Mouse (Mus musculus) CH12.LX (cell line): ENCODE measurements around the gene Rem1.

Experiments used
- CHD2 ChIP-seq: IDR thresholded peaks from 2 replicates; pipeline ENCODE4 v1.6.1; 2011; ENCODE audit warnings: low read length, improper control_type of control experiment
- CTCF ChIP-seq, 2 experiments: IDR thresholded peaks in 1 of 2; conservative IDR thresholded peaks in 1 of 2; 2 replicates each; pipeline ENCODE4 v1.5.1; 2011 to 2012; ENCODE audit warnings: low read depth in 2 of 2, low read length in 2 of 2, improper control_type of control experiment in 1 of 2, inconsistent platforms in 1 of 2, mild to moderate bottlenecking in 1 of 2, moderate library complexity in 1 of 2
- E2F4 ChIP-seq: IDR thresholded peaks from 2 replicates; pipeline ENCODE4 v1.6.1; 2011; ENCODE audit warnings: low read depth, low read length, improper control_type of control experiment; ENCODE audit not compliant: insufficient replicate concordance
- ELF1 ChIP-seq: IDR thresholded peaks from 2 replicates; pipeline ENCODE4 v1.6.1; 2014; ENCODE audit warnings: low read depth, mild to moderate bottlenecking, inconsistent platforms, low read length, improper control_type of control experiment
- GABPA ChIP-seq: IDR thresholded peaks from 2 replicates; pipeline ENCODE4 v1.6.1; 2012; ENCODE audit warnings: low read depth, low read length, improper control_type of control experiment, inconsistent platforms; ENCODE audit not compliant: insufficient replicate concordance
- HCFC1 ChIP-seq: IDR thresholded peaks from 2 replicates; pipeline ENCODE4 v1.6.1; 2012; ENCODE audit warnings: low read depth, mild to moderate bottlenecking, inconsistent platforms, low read length, improper control_type of control experiment
- MAFK ChIP-seq: IDR thresholded peaks from 2 replicates; pipeline ENCODE4 v1.6.1; 2011; ENCODE audit warnings: low read length, improper control_type of control experiment; ENCODE audit not compliant: insufficient replicate concordance
- MAZ ChIP-seq: IDR thresholded peaks from 2 replicates; pipeline ENCODE4 v1.6.1; 2012; ENCODE audit warnings: low read depth, mild to moderate bottlenecking, inconsistent platforms, low read length, improper control_type of control experiment, moderate library complexity
- POLR2A ChIP-seq: IDR thresholded peaks from 2 replicates; pipeline ENCODE4 v1.6.1; 2011; ENCODE audit warnings: low read depth, mild to moderate bottlenecking, improper control_type of control experiment, low read length
- RCOR1 ChIP-seq: conservative IDR thresholded peaks from 2 replicates; pipeline ENCODE4 v1.6.1; 2012; ENCODE audit warnings: low read depth, mild to moderate bottlenecking, inconsistent platforms, low read length, improper control_type of control experiment
- SMC3 ChIP-seq: IDR thresholded peaks from 2 replicates; pipeline ENCODE4 v1.6.1; 2011; ENCODE audit warnings: low read depth, low read length, improper control_type of control experiment
- TCF12 ChIP-seq: IDR thresholded peaks from 2 replicates; pipeline ENCODE4 v1.6.1; 2014; ENCODE audit warnings: low read depth, mild to moderate bottlenecking, inconsistent platforms, low read length, improper control_type of control experiment
- UBTF ChIP-seq: IDR thresholded peaks from 2 replicates; pipeline ENCODE4 v1.6.1; 2012; ENCODE audit warnings: low read depth, mild to moderate bottlenecking, inconsistent platforms, low read length, improper control_type of control experiment, moderate library complexity
- ZC3H11A ChIP-seq: IDR thresholded peaks from 2 replicates; pipeline ENCODE4 v1.6.1; 2012; ENCODE audit warnings: low read depth, mild to moderate bottlenecking, inconsistent platforms, low read length, improper control_type of control experiment

GRCm38 (mm10) chr2:152634311-152634710 lies 7.6 kb downstream of the Rem1 start:
- TF ChIP-seq UBTF (no peak), CTCF (conservative IDR thresholded peaks at IDR 0.05 in 1 of 2, IDR thresholded peaks at IDR 0.05 in 1 of 2; ENCODE audit: low read depth in 2 of 2, low read length in 2 of 2) (no peak), RCOR1 (no peak), GABPA (no peak), HCFC1 (no peak), POLR2A (no peak), MAFK (no peak), CHD2 (no peak), ELF1 (no peak), E2F4 (no peak), ZC3H11A (no peak), TCF12 (no peak), SMC3 (no peak), MAZ (no peak)
